Mouse (Mus musculus) cerebellum, adult 2 months (tissue): Measurements from ENCODE around the gene Wbp1l.

Source experiments
- CTCF ChIP-seq: fragments of 200-500 bp; IDR thresholded peaks from 2 replicates; pipeline ENCODE4 v1.5.1; 2011; ENCODE audit warnings: low read depth, mild to moderate bottlenecking, control low read depth, low read length, moderate library complexity, borderline replicate concordance; ENCODE audit not compliant: insufficient read depth
- POLR2A ChIP-seq: fragments of 200-500 bp; IDR thresholded peaks from 2 replicates; pipeline ENCODE4 v1.6.1; 2011; ENCODE audit warnings: low read length, control low read depth, borderline replicate concordance; ENCODE audit not compliant: insufficient read depth

DNA sequence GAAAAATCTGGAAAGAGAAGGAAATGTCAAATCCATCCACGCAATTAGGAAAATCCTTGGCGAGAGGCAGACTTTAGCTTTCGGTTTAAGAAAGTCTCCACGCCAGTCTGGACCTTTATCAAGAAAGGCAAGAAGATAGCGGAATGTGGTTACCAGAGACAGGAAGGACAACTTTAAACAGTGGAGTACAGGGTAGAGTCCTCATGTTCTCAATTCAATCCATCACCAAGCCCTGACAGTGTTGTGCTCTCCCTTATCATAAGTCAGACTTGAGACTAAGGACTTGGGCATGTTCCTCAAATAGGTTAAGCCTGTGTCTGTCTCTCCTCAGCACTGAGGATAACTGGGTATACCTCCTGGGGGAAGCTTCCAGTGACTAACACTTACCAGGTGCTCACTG is 70.9 kb downstream of the Wbp1l start:
- TF ChIP-seq CTCF (no peak), POLR2A (no peak)
